Mouse (Mus musculus): ENCODE measurements around the gene Ipcef1. TPM values are rescaled to one million over a fixed set of nuclear protein-coding genes. Genes with fewer than 3 reads are reported as not detected.

Gene Ipcef1
- total and polyA plus RNA-seq, 3 experiments, result 1.7 to 6.8 (median 4.1) TPM

DNA sequence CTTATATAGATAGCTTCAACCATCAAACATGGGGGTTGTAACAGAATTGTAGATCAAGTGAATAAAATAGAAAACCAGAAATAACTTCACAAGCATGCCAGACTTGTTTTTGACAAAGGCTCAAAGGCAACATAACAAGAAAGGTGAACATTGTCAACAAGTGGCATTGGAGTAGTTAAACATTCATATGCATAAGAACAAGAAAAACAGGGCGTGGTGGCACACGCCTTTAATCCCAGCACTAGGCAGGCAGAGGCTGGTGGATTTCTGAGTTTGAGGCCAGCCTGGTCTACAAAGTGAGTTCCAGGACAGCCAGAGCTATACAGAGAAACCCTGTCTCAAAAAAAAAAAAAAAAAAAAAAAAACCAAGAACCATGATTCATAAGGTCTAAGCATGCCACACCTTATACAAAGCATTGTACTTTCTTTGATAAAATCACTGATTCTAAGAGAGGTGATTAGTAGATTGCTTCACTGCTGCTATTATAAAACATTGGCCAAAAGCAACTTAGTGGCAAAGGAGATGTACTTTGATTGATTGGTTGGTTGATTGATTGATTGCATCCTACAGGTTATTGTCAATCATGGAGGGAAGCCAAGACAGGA lies 173.9 kb downstream of the Ipcef1 start:
- H3K4me2 ChIP-seq (ENCODE audit: insufficient read depth, low read depth, poor library complexity, severe bottlenecking), result no peak overlapping the region
- no peaks in the 10 kb centered on the region for H3K9me3 ChIP-seq (replicated peaks; ENCODE audit: low read length)
- H3K27me3 ChIP-seq (replicated peaks), result no peaks in the 10 kb centered on the region
- dilution Hi-C loops (cut with MboI; ENCODE audit: extremely low pct_ligation_motif_present, extremely low pct_unique_long_range_greater_than_20kb, low sequenced_read_pairs) (no loop called here), in situ Hi-C loops (cut with MboI; ENCODE audit: low pct_ligation_motif_present, low pct_unique_long_range_greater_than_20kb, low sequenced_read_pairs) (loop anchor here (25.0 kb wide), 1 partner anchor 134 kb away; no protein-coding TSS in a partner anchor)
- no peak overlapping the region for H3K27ac ChIP-seq (ENCODE audit: insufficient read depth, low read depth)
- H3K4me1 ChIP-seq (ENCODE audit: control insufficient read depth in 1 of 2, insufficient read depth in 2 of 2), result no peaks in the 10 kb centered on the region
- H3K9ac ChIP-seq (ENCODE audit: insufficient read depth, low read depth), result no peak overlapping the region
- DNase-seq (ENCODE audit: extremely low read depth), result no peak
- no peaks in the 10 kb centered on the region for H3K36me3 ChIP-seq (replicated peaks in 1 of 2; ENCODE audit: control insufficient read depth in 1 of 2, insufficient read depth in 1 of 2, low read length in 1 of 2)
- H3K79me2 ChIP-seq (replicated peaks; ENCODE audit: control insufficient read depth, extremely low read depth, insufficient read depth, poor library complexity, severe bottlenecking), result no peaks in the 10 kb centered on the region
- TF ChIP-seq TBP (conservative IDR thresholded peaks at IDR 0.05; ENCODE audit: low read depth, low read length) (no peak), SMC3 (IDR thresholded peaks at IDR 0.05; ENCODE audit: low read depth, low read length) (no peak), ELF1 (IDR thresholded peaks at IDR 0.05; ENCODE audit: low read depth, low read length) (no peak), RAD21 (IDR thresholded peaks at IDR 0.05; ENCODE audit: low read depth, low read length) (no peak), ZKSCAN1 (IDR thresholded peaks at IDR 0.05; ENCODE audit: borderline replicate concordance, low read depth, low read length) (no peak), UBTF (IDR thresholded peaks at IDR 0.05; ENCODE audit: low read depth, low read length) (no peak), RCOR1 (conservative IDR thresholded peaks at IDR 0.05; ENCODE audit: low read depth, low read length) (no peak), MEF2A (IDR thresholded peaks at IDR 0.05; ENCODE audit: borderline replicate concordance, low read depth, low read length) (no peak), CHD1 (IDR thresholded peaks at IDR 0.05; ENCODE audit: low read depth, low read length) (no peak), BHLHE40 (IDR thresholded peaks at IDR 0.05; ENCODE audit: low read depth, low read length) (no peak), JUN (IDR thresholded peaks at IDR 0.05; ENCODE audit: insufficient read depth, low read depth, low read length) (no peak), POLR2AphosphoS2 (IDR thresholded peaks at IDR 0.05; ENCODE audit: low read depth, low read length) (no peak), ZMIZ1 (IDR thresholded peaks at IDR 0.05; ENCODE audit: low read depth, low read length) (no peak), MAZ (IDR thresholded peaks at IDR 0.05; ENCODE audit: low read depth, low read length) (no peak), ZC3H11A (IDR thresholded peaks at IDR 0.05; ENCODE audit: low read depth, low read length) (no peak), JUND (conservative IDR thresholded peaks at IDR 0.05; ENCODE audit: low read depth, low read length) (no peak), ZNF384 (IDR thresholded peaks at IDR 0.05; ENCODE audit: low read depth, low read length) (no peak), PAX5 (IDR thresholded peaks at IDR 0.05; ENCODE audit: low read length) (no peak), MAX (IDR thresholded peaks at IDR 0.05; ENCODE audit: low read length) (no peak)
- no peak overlapping the region for H3K4me3 ChIP-seq (replicated peaks in 1 of 3; ENCODE audit: low read depth in 2 of 3, low read length in 2 of 3, poor library complexity in 1 of 3)

- Histone ChIP-seq H3K27me3 (replicated peaks) (no peaks in the 10 kb centered on the region), H3K9me3 (replicated peaks; ENCODE audit: low read length) (peaks cover 3% of the 10 kb centered on the region), H3K4me3 (replicated peaks in 1 of 3; ENCODE audit: low read depth in 2 of 3, low read length in 2 of 3, poor library complexity in 1 of 3) (no peak overlapping the region), H3K4me1 (ENCODE audit: control insufficient read depth in 1 of 2, insufficient read depth in 2 of 2) (no peaks in the 10 kb centered on the region), H3K9ac (ENCODE audit: insufficient read depth, low read depth) (no peak overlapping the region), H3K4me2 (ENCODE audit: insufficient read depth, low read depth, poor library complexity, severe bottlenecking) (no peak overlapping the region), H3K36me3 (replicated peaks in 1 of 2; ENCODE audit: control insufficient read depth in 1 of 2, insufficient read depth in 1 of 2, low read length in 1 of 2) (no peaks in the 10 kb centered on the region), H3K27ac (ENCODE audit: insufficient read depth, low read depth) (no peak overlapping the region), H3K79me2 (replicated peaks; ENCODE audit: control insufficient read depth, extremely low read depth, insufficient read depth, poor library complexity, severe bottlenecking) (no peaks in the 10 kb centered on the region)
- dilution Hi-C loops (cut with MboI; ENCODE audit: extremely low pct_ligation_motif_present, extremely low pct_unique_long_range_greater_than_20kb, low sequenced_read_pairs) (no loop called here), in situ Hi-C loops (cut with MboI; ENCODE audit: low pct_ligation_motif_present, low pct_unique_long_range_greater_than_20kb, low sequenced_read_pairs) (no loop called here)
- DNase-seq (ENCODE audit: extremely low read depth), result no peak
- TF ChIP-seq SIN3A (IDR thresholded peaks at IDR 0.05; ENCODE audit: low read length), result no peak
- TF ChIP-seq POLR2A (IDR thresholded peaks at IDR 0.05; ENCODE audit: low read depth, low read length), result no peak
- TF ChIP-seq SMC3 (IDR thresholded peaks at IDR 0.05; ENCODE audit: low read depth, low read length), result no peak
- no peak for TF ChIP-seq MAX (IDR thresholded peaks at IDR 0.05; ENCODE audit: low read length)
- no peak for TF ChIP-seq MAFK (IDR thresholded peaks at IDR 0.05; ENCODE audit: insufficient replicate concordance, low read length)
- TF ChIP-seq ZKSCAN1 (IDR thresholded peaks at IDR 0.05; ENCODE audit: borderline replicate concordance, low read depth, low read length), result no peak
- TF ChIP-seq GABPA (IDR thresholded peaks at IDR 0.05; ENCODE audit: insufficient replicate concordance, low read depth, low read length), result no peak
Measured at GRCm38 (mm10) chr10:6873917-6874316, 178.4 kb downstream of the Ipcef1 start.

Measured in CH12.LX (cell line).